Mouse (Mus musculus): ENCODE results near the gene Rasl11b. TPM values are rescaled to one million over a fixed set of nuclear protein-coding genes. Genes with fewer than 3 reads are reported as not detected.
A peak's percentile ranks its signal among the peaks of the same experiment; 100 is the strongest.

Rasl11b gene
- polyA plus RNA-seq, 1 experiment from 2014 or later = 23.6 TPM

DNA sequence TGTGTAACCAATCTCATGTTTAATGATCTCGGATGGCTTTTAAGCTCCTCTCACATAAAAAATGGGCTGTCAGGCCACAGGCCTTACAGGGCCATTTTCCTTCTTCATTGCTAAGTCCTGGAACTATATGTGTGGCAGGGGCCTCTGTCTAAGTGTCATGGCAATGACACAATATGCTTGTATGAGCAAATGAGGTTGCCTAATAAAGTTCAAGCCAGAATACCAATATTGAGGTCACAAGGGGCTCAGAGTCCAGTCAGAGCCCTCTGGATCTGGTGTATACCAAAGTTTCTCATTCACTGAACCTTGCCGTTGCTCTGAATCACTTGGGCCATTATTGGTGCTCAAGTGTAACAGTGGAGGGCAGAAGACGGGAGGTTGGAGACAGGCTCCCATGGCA lies 47.6 kb downstream of the Rasl11b start:
- no peak overlapping the region for H3K9ac ChIP-seq
- no peak overlapping the region for H3K27ac ChIP-seq (replicated peaks)
- 42% methylated on average over 3 of the region's 3 CpGs for WGBS
- peaks cover 23% of the 10 kb centered on the region for H3K4me1 ChIP-seq (replicated peaks)
- H3K4me3 ChIP-seq = no peak overlapping the region
- H3K36me3 ChIP-seq = no peaks in the 10 kb centered on the region
- no peak overlapping the region for H3K4me2 ChIP-seq
- H3K27me3 ChIP-seq = no peaks in the 10 kb centered on the region
- H3K9me3 ChIP-seq = no peaks in the 10 kb centered on the region
- no peak for ATAC-seq (ENCODE audit: low read depth)

DNA sequence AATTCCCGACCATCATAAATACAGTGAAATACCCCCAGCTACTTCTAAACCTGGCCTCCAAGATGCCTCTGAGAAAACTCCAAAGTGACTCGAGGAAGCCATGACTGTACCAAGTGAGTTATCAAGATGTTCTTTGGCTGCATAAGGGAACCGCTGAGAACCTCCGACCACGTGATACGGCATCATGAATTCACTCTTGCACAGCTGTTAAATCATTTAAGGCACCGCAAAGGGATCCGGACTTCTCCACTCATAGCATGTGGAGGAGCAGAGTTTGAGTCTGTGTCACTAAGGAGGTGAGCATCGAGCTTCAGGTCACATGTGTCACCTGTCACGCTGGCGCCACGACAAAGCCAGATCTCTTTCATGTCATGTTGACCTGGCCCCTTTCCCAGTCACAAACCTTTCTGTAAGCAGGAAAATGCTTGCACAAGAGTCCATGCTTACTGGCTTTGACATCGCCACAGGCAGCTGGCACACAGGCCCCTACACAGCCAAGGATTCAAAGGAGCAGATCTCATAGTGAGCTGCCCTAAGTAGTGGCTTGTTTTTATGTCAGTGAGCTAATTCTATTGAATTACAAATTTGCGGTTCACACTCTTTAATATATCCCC lies 49.4 kb downstream of the Rasl11b start:
- Histone ChIP-seq H3K4me3 (no peak overlapping the region), H3K4me2 (no peak overlapping the region), H3K9ac (no peak overlapping the region), H3K9me3 (no peaks in the 10 kb centered on the region), H3K27ac (replicated peaks) (no peak overlapping the region), H3K36me3 (no peaks in the 10 kb centered on the region), H3K27me3 (no peaks in the 10 kb centered on the region), H3K4me1 (replicated peaks) (peaks cover 23% of the 10 kb centered on the region)
- 89% methylated on average over 14 of the region's 14 CpGs for WGBS
- ATAC-seq (ENCODE audit: low read depth) = no peak

GRCm38 (mm10) chr5:74245641-74246145 lies 50.6 kb downstream of the Rasl11b start:
- no peak overlapping the region for H3K27ac ChIP-seq (replicated peaks)
- no peak overlapping the region for H3K4me2 ChIP-seq
- no peak overlapping the region for H3K4me3 ChIP-seq
- no peaks in the 10 kb centered on the region for H3K36me3 ChIP-seq
- ATAC-seq (ENCODE audit: low read depth) = no peak
- WGBS = 65% methylated on average over 8 of the region's 8 CpGs
- no peaks in the 10 kb centered on the region for H3K27me3 ChIP-seq
- H3K4me1 ChIP-seq (replicated peaks) = peaks cover 30% of the 10 kb centered on the region
- H3K9me3 ChIP-seq = no peaks in the 10 kb centered on the region
- no peak overlapping the region for H3K9ac ChIP-seq

GRCm38 (mm10) chr5:74246453-74246852 lies 51.4 kb downstream of the Rasl11b start:
- Histone ChIP-seq H3K27ac (replicated peaks) (peak overlapping the region; percentile 20; the same call in 1 of the 2 replicates), H3K4me1 (replicated peaks) (peaks cover 34% of the 10 kb centered on the region), H3K9ac (no peak overlapping the region), H3K4me3 (no peak overlapping the region), H3K9me3 (no peaks in the 10 kb centered on the region), H3K4me2 (no peak overlapping the region), H3K27me3 (no peaks in the 10 kb centered on the region), H3K36me3 (no peaks in the 10 kb centered on the region)
- WGBS = 19% methylated on average over 4 of the region's 4 CpGs
- peak; percentile 81 for ATAC-seq (ENCODE audit: low read depth)

- H3K27ac ChIP-seq (replicated peaks) = 0 out of 2 replicates have a peak overlapping the region, but pooled peaks have one; percentile 20
- 77% methylated on average over 3 of the region's 3 CpGs for WGBS
- no peaks in the 10 kb centered on the region for H3K36me3 ChIP-seq
- ATAC-seq (ENCODE audit: low read depth) = no peak
- H3K4me2 ChIP-seq = no peak overlapping the region
- no peaks in the 10 kb centered on the region for H3K9me3 ChIP-seq
- H3K9ac ChIP-seq = no peak overlapping the region
- H3K27me3 ChIP-seq = no peaks in the 10 kb centered on the region
- peaks cover 34% of the 10 kb centered on the region for H3K4me1 ChIP-seq (replicated peaks)
- H3K4me3 ChIP-seq = no peak overlapping the region
These were observed 51.9 kb downstream of the Rasl11b start for GRCm38 (mm10) chr5:74246971-74247370.

Other genes with a start within 250 kb of the Rasl11b start
- gene Usp46, start 126.9 kb upstream of the Rasl11b start, polyA plus RNA-seq (2015; fragmentation: Nextera tagmentation; extraction: Ambion mirVana) = 26.5 and 30.9 TPM in 2 replicates